In the genomic region with DNA sequence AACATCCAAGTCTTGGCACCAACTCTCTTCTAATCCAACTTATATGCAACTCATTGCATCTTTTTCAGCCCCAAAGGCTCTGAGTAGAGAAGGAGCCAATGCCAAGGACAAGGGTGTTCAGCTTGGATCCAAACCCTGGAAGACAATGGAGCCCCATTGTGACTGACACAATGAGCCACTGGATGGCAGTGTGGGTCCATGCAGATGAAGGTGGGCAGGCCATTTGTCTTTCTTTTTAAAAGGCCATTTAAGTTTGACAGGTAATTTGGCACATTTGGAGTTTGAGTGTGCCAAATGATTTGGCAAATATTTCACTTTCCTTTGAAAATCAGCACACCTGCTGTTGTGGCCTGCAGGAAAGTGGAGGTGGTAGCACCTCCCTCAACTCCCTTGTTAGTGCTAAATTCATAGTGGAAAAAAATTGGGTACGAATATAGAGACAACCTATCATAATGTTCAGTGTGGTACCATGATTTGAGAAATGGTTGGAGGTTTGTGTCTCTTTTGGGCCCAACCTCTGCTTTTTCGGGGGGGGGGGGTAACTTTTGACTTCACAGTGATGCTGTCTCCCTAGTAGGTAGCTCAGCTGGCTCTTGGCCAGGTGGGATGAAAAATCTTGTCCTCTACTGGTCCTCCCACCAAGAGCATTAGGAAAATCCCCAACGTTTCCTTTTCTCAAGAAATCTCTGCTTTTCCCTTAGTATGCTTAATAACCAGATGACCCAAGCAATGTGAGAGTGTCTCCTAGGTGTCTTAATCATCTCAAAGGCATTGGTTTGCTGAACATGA, we compare ENCODE assay signal across 7 mouse cellular contexts.
DNase-seq lines count a peak whose midpoint lies in the region; ATAC-seq and TF ChIP-seq lines count a peak whose summit lies in the region.

No protein-coding gene starts in this region.

- H3K79me2 ChIP-seq in C2C12 (ENCODE audit: control insufficient read depth, insufficient read depth) = no peaks in the 10 kb centered on the region

- WGBS in cerebellum, adult 2 months = 20% methylated on average over 3 of the region's 3 CpGs
- 49% methylated on average over 3 of the region's 3 CpGs for WGBS in forebrain, postnatal 0 days
- 45% methylated on average over 3 of the region's 3 CpGs for WGBS in lung, embryonic 16.5 days

- no peak overlapping the region for H3ac ChIP-seq in C2C12 (ENCODE audit: control insufficient read depth, insufficient read length, low read depth)

- TF ChIP-seq CTCF in C2C12 (IDR thresholded peaks at IDR 0.05; ENCODE audit: control insufficient read depth, insufficient read depth, insufficient read length) (peak; percentile 48), G1E (IDR thresholded peaks at IDR 0.05; ENCODE audit: low read depth, low read length) (peak; percentile 14; the same call in 1 of the 2 replicates)
- TF ChIP-seq CTCF in cerebellum, adult 2 months (IDR thresholded peaks at IDR 0.05; ENCODE audit: borderline replicate concordance, insufficient read depth, low read depth, low read length) = peak; percentile 97
- peak; percentile 85 for TF ChIP-seq CTCF in forebrain, postnatal 0 days (IDR thresholded peaks at IDR 0.05; ENCODE audit: low read depth)

- no peaks in the 10 kb centered on the region for H3K79me3 ChIP-seq in C2C12 (ENCODE audit: low read depth)

- ATAC-seq in G1E (ENCODE audit: extremely low read depth, insufficient number of reproducible peaks, low FRiP score, poor library complexity, severe bottlenecking) = no peak
- no peak; the same call in 1 of the 2 replicates for ATAC-seq in forebrain, postnatal 0 days
- ATAC-seq in lung, embryonic 16.5 days (ENCODE audit: low read depth) = 0 out of 2 replicates have a peak, but pooled peaks have one; percentile 47

- H3K9ac ChIP-seq in forebrain, postnatal 0 days = no peak overlapping the region
- no peak overlapping the region for H3K9ac ChIP-seq in lung, embryonic 16.5 days (ENCODE audit: low read length)

- no peak for DNase-seq in G1E (ENCODE audit: low spot score)
- DNase-seq in cerebellum, adult 2 months = peak; percentile 84 to 85
- DNase-seq in forebrain, postnatal 0 days = peak; percentile 77
- DNase-seq in kidney, postnatal 14 days = peak; percentile 70
- DNase-seq in right cerebral cortex, postnatal 14 days = peak; percentile 57

- no peaks in the 10 kb centered on the region for H3K9me3 ChIP-seq in G1E (replicated peaks)
- no peaks in the 10 kb centered on the region for H3K9me3 ChIP-seq in forebrain, postnatal 0 days (ENCODE audit: low read length)
- H3K9me3 ChIP-seq in lung, embryonic 16.5 days (ENCODE audit: control insufficient read depth, low read length) = no peaks in the 10 kb centered on the region

- no peak for TF ChIP-seq POLR2A in cerebellum, adult 2 months (IDR thresholded peaks at IDR 0.05; ENCODE audit: borderline replicate concordance, insufficient read depth, low read length)

- H3K4me2 ChIP-seq in forebrain, postnatal 0 days (ENCODE audit: low read depth) = no peak overlapping the region
- no peak overlapping the region for H3K4me2 ChIP-seq in lung, embryonic 16.5 days (ENCODE audit: low read depth, low read length)

- H3K4me3 ChIP-seq in C2C12 (ENCODE audit: insufficient read depth, poor library complexity, severe bottlenecking) (no peak overlapping the region), G1E (ENCODE audit: low read depth, low read length) (no peak overlapping the region)
- no peak overlapping the region for H3K4me3 ChIP-seq in cerebellum, adult 2 months (replicated peaks; ENCODE audit: insufficient read depth, low read depth, low read length)
- no peak overlapping the region for H3K4me3 ChIP-seq in forebrain, postnatal 0 days (ENCODE audit: low read depth, low read length)
- no peak overlapping the region for H3K4me3 ChIP-seq in lung, embryonic 16.5 days (ENCODE audit: low read length)

- H3K4me1 ChIP-seq in G1E (ENCODE audit: insufficient read depth, low read depth, low read length) = no peaks in the 10 kb centered on the region
- H3K4me1 ChIP-seq in cerebellum, adult 2 months (ENCODE audit: control insufficient read depth, insufficient read depth, low read length) = peaks cover 5% of the 10 kb centered on the region; the same call in 1 of the 2 replicates
- no peaks in the 10 kb centered on the region for H3K4me1 ChIP-seq in forebrain, postnatal 0 days (ENCODE audit: insufficient read depth)
- no peaks in the 10 kb centered on the region for H3K4me1 ChIP-seq in lung, embryonic 16.5 days (replicated peaks; ENCODE audit: control insufficient read depth, insufficient read depth, low read length)

- H3K27me3 ChIP-seq in C2C12 (ENCODE audit: control insufficient read depth, insufficient read depth, insufficient read length) (no peaks in the 10 kb centered on the region), G1E (ENCODE audit: insufficient read depth, low read length) (no peaks in the 10 kb centered on the region)
- H3K27me3 ChIP-seq in cerebellum, adult 2 months (ENCODE audit: control insufficient read depth, insufficient read depth, low read length) = no peaks in the 10 kb centered on the region; the same call in 1 of the 2 replicates
- no peaks in the 10 kb centered on the region for H3K27me3 ChIP-seq in forebrain, postnatal 0 days (ENCODE audit: insufficient read depth, low read length)
- no peaks in the 10 kb centered on the region for H3K27me3 ChIP-seq in lung, embryonic 16.5 days (ENCODE audit: control insufficient read depth, insufficient read depth, low read depth, low read length)

- no peak overlapping the region for H3K27ac ChIP-seq in cerebellum, adult 2 months (ENCODE audit: insufficient read depth, low read length)
- H3K27ac ChIP-seq in forebrain, postnatal 0 days (ENCODE audit: low read depth, low read length) = no peak overlapping the region
- no peak overlapping the region for H3K27ac ChIP-seq in lung, embryonic 16.5 days (ENCODE audit: low read length)

- H3K36me3 ChIP-seq in C2C12 (ENCODE audit: control insufficient read depth, insufficient read depth) (no peaks in the 10 kb centered on the region), G1E (replicated peaks) (no peaks in the 10 kb centered on the region)
- H3K36me3 ChIP-seq in forebrain, postnatal 0 days (ENCODE audit: insufficient read depth) = no peaks in the 10 kb centered on the region
- no peaks in the 10 kb centered on the region for H3K36me3 ChIP-seq in lung, embryonic 16.5 days (ENCODE audit: control insufficient read depth, insufficient read depth, low read length)

TF ChIP-seq in C2C12, 6 proteins besides CTCF, POLR2A, EP300 and RAD21:
- TF ChIP-seq USF1 (IDR thresholded peaks at IDR 0.05; ENCODE audit: low read depth) (no peak), MYOD1 (IDR thresholded peaks at IDR 0.05; ENCODE audit: control insufficient read depth, insufficient read length, low read depth) (no peak), MYOG (IDR thresholded peaks at IDR 0.05; ENCODE audit: control insufficient read depth, extremely low read depth, insufficient read length) (no peak)

Comparison
In these comparisons a context has a peak if more than half of its experiments do, and no peak if none do; other contexts are left out.
1. CTCF ChIP-seq: peak in every context shown above with its lines; median percentile 97 in cerebellum, adult 2 months; 85 in forebrain, postnatal 0 days; 48 in C2C12; 14 in G1E.